Mouse (Mus musculus): ENCODE data around the gene Magohb. TPM values are rescaled to one million over a fixed set of nuclear protein-coding genes. Genes with fewer than 3 reads are reported as not detected.
"Not testable (repeated sequence)": the region's sequence is repeated elsewhere in the genome, so short reads cannot be mapped to it uniquely, and the experiment has no call there.

Magohb gene
- polyA plus RNA-seq, 1 experiment from 2014 or later: 61.0 TPM

DNA sequence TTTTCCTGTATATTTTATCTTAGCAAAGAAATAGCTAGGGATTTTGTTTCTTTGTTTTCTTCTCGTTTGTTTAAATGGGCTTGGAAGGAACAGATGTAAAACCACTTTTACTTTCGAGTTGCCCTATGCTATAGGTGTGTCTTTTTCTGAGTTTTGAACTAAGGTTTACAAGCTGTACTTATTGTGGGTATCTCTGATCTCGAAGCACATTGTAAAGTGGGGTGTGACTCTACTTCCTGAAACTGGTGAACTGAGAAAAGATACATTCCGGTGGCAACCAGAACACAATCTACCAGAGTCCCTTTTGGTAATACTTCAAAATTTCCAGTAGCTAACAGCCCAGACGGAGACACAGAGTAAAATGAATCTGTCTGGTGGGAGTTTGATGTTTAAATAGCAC, 872 bp upstream of the Magohb start:
- Histone ChIP-seq H3K9me3 (no peaks in the 10 kb centered on the region), H3K4me2 (replicated peaks) (no peak overlapping the region; the same call in 1 of the 2 replicates), H3K27ac (replicated peaks) (no peak overlapping the region), H3K4me1 (peaks cover 6% of the 10 kb centered on the region), H3K9ac (replicated peaks) (no peak overlapping the region), H3K27me3 (no peaks in the 10 kb centered on the region), H3K4me3 (no peak overlapping the region), H3K36me3 (no peaks in the 10 kb centered on the region)
- ATAC-seq (ENCODE audit: low FRiP score, low read depth): no peak
- WGBS: 93% methylated on average over 5 of the region's 5 CpGs

DNA sequence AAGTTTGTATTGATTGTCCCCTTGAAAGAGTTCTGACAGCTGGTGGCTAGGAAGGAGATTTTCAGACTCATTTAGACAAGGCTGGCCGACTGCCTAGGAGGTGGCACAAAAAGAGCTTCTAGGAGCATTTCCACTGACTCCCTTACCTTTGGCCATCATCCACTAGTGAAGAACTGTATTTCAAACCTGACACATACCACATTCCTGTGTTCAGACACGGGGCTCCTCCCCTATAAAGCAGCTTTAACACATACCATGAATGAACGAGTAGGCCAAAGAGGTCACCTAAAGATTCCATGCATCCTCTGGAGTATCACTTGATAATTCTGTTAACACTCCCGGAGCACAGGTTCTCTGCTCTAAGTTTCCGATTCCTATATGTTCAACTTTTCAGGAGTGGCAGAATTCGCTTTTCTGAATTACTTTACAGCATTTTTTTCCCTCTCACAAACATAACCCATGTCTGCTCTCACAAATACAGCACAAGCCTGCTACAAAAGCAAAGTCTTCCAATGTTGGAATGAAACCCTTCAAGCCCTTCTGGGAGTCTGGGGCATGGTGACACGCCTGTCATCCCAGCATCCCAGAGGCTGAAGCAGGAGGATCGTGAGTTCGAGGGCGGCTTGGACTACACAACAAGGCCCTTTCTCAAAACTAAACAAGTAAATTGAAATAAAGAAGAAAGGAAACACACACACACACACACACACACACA, 611 bp downstream of the Magohb start:
- no peak overlapping the region for H3K27ac ChIP-seq (replicated peaks)
- H3K9ac ChIP-seq (replicated peaks): peak overlapping the region; percentile 73
- H3K9me3 ChIP-seq: no peaks in the 10 kb centered on the region
- H3K36me3 ChIP-seq: peaks cover 7% of the 10 kb centered on the region
- peak overlapping the region; percentile 70 for H3K4me3 ChIP-seq
- WGBS: 25% methylated on average over 10 of the region's 10 CpGs
- peaks cover 6% of the 10 kb centered on the region for H3K4me1 ChIP-seq
- no peaks in the 10 kb centered on the region for H3K27me3 ChIP-seq
- peak; percentile 59 for ATAC-seq (ENCODE audit: low FRiP score, low read depth)
- H3K4me2 ChIP-seq (replicated peaks): peak overlapping the region; percentile 61

DNA sequence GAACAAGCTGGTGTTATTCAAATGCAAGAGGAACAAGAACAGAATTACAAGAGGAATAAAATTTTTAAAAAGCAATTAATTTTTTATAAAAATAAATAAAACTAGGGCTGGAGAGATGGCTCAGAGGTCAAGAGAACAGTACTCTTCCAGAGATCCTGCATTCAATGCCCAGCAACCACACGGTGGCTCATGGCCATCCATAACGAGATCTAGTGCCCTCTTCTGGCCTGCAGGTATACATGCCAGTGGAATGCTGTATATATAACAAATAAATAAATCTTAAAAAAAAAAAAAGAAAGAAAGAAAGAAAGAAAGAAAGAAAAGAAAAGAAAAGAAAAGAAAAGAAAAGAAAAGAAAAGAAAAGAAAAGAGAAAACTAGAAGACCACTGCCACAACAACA, 2.6 kb downstream of the Magohb start:
- peaks cover 6% of the 10 kb centered on the region for H3K4me1 ChIP-seq
- WGBS: 24% methylated on average over 2 of the region's 2 CpGs
- peaks cover 7% of the 10 kb centered on the region for H3K36me3 ChIP-seq
- no peak overlapping the region for H3K9ac ChIP-seq (replicated peaks)
- no peaks in the 10 kb centered on the region for H3K9me3 ChIP-seq
- H3K4me2 ChIP-seq (replicated peaks): no peak overlapping the region
- H3K4me3 ChIP-seq: no peak overlapping the region
- ATAC-seq (ENCODE audit: low FRiP score, low read depth): no peak
- H3K27ac ChIP-seq (replicated peaks): no peak overlapping the region
- H3K27me3 ChIP-seq: no peaks in the 10 kb centered on the region

- WGBS: 99% methylated on average over 2 of the region's 2 CpGs
- H3K4me3 ChIP-seq; H3K4me1 ChIP-seq; H3K9me3 ChIP-seq; H3K27me3 ChIP-seq; H3K27ac ChIP-seq (replicated peaks); H3K9ac ChIP-seq (replicated peaks); ATAC-seq (ENCODE audit: low FRiP score, low read depth); H3K4me2 ChIP-seq (replicated peaks): not testable (repeated sequence)
- peaks cover 23% of the 10 kb centered on the region; the same call in 1 of the 2 replicates for H3K36me3 ChIP-seq
Measured at GRCm38 (mm10) chr6:131278160-131278559, 14.9 kb downstream of the Magohb start.

- ATAC-seq (ENCODE audit: low FRiP score, low read depth): no peak
- WGBS: 89% methylated on average over 4 of the region's 4 CpGs
Measured at GRCm38 (mm10) chr6:131276659-131277058, 16.4 kb downstream of the Magohb start.

GRCm38 (mm10) chr6:131272311-131272710, 20.7 kb downstream of the Magohb start:
- ATAC-seq (ENCODE audit: low FRiP score, low read depth): no peak
- WGBS: 94% methylated on average over 1 of the region's 1 CpGs

More at GRCm38 (mm10) chr6:131276659-131277058, 16.4 kb downstream of the Magohb start:
- Histone ChIP-seq H3K36me3 (peaks cover 9% of the 10 kb centered on the region; the same call in 1 of the 2 replicates), H3K27me3 (no peaks in the 10 kb centered on the region), H3K27ac (replicated peaks) (no peak overlapping the region), H3K4me2 (replicated peaks) (no peak overlapping the region), H3K4me3 (no peak overlapping the region), H3K9me3 (no peaks in the 10 kb centered on the region), H3K9ac (replicated peaks) (no peak overlapping the region), H3K4me1 (no peaks in the 10 kb centered on the region)

GRCm38 (mm10) chr6:131270312-131270711, 22.7 kb downstream of the Magohb start:
- Histone ChIP-seq H3K4me3 (no peak overlapping the region), H3K27ac (replicated peaks) (no peak overlapping the region), H3K9ac (replicated peaks) (no peak overlapping the region), H3K36me3 (no peaks in the 10 kb centered on the region), H3K4me2 (replicated peaks) (no peak overlapping the region), H3K9me3 (no peaks in the 10 kb centered on the region), H3K27me3 (no peaks in the 10 kb centered on the region), H3K4me1 (no peaks in the 10 kb centered on the region)
- ATAC-seq (ENCODE audit: low FRiP score, low read depth): no peak
- 69% methylated on average over 1 of the region's 1 CpGs for WGBS

More at GRCm38 (mm10) chr6:131272311-131272710, 20.7 kb downstream of the Magohb start:
- Histone ChIP-seq H3K36me3 (peaks cover 7% of the 10 kb centered on the region; the same call in 1 of the 2 replicates), H3K4me3 (no peak overlapping the region), H3K27ac (replicated peaks) (no peak overlapping the region), H3K9me3 (no peaks in the 10 kb centered on the region), H3K9ac (replicated peaks) (no peak overlapping the region), H3K4me1 (no peaks in the 10 kb centered on the region), H3K27me3 (no peaks in the 10 kb centered on the region), H3K4me2 (replicated peaks) (no peak overlapping the region)

DNA sequence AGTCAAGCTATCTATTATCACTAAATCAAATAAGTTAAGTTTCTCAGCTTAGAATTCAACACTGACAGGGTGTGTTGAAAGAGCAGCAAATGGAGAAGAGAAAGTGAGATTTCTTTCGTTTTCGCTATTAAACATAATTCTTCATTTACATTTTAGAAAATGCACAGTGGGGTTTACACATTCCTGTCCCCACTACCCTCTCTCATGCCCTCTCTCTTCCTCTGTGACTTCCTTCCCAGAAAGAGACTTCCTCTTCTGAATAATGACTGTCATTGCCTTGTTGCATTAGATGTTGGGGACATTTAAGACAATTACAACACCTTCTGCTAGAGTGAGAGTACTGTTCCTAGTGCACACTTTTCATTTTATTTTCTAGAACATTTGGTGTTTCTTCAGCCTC, 23.4 kb downstream of the Magohb start:
- Histone ChIP-seq H3K27me3 (no peaks in the 10 kb centered on the region), H3K4me3 (no peak overlapping the region), H3K4me1 (no peaks in the 10 kb centered on the region), H3K36me3 (no peaks in the 10 kb centered on the region), H3K27ac (replicated peaks) (no peak overlapping the region), H3K9me3 (peaks cover under 1% of the 10 kb centered on the region; the same call in 1 of the 2 replicates), H3K9ac (replicated peaks) (no peak overlapping the region), H3K4me2 (replicated peaks) (no peak overlapping the region)
- WGBS: 89% methylated on average over 2 of the region's 2 CpGs
- ATAC-seq (ENCODE audit: low FRiP score, low read depth): no peak

GRCm38 (mm10) chr6:131264175-131264574, 28.9 kb downstream of the Magohb start:
- Histone ChIP-seq H3K27me3 (no peaks in the 10 kb centered on the region), H3K9ac (replicated peaks) (no peak overlapping the region), H3K36me3 (no peaks in the 10 kb centered on the region), H3K4me1 (no peaks in the 10 kb centered on the region), H3K4me3 (no peak overlapping the region), H3K9me3 (peaks cover 3% of the 10 kb centered on the region; the same call in 1 of the 2 replicates), H3K27ac (replicated peaks) (no peak overlapping the region), H3K4me2 (replicated peaks) (no peak overlapping the region)
- 90% methylated on average over 5 of the region's 5 CpGs for WGBS
- no peak for ATAC-seq (ENCODE audit: low FRiP score, low read depth)

DNA sequence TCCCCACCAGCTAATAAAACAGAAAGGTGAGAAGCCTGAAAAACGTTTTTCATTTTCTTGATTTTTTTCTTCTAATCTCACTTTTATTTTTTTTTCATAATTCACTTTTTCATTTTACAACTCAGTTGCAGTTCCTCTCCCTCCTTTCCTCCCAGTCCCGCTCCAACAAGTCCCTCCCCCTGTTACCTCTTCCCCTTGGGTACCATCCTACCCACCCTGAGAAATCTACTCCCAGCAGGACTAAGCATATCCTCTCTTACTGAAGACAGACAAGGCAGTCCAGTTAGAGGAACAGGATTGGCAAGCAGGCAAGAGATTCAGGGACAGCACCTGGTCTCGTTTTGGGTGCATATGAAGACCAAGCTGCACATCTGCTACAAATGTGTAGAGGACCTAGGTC, 30.3 kb downstream of the Magohb start:
- Histone ChIP-seq H3K9ac (replicated peaks) (no peak overlapping the region), H3K4me2 (replicated peaks) (no peak overlapping the region), H3K27me3 (no peaks in the 10 kb centered on the region), H3K4me3 (no peak overlapping the region), H3K9me3 (peaks cover 3% of the 10 kb centered on the region; the same call in 1 of the 2 replicates), H3K4me1 (no peaks in the 10 kb centered on the region), H3K36me3 (no peaks in the 10 kb centered on the region), H3K27ac (replicated peaks) (no peak overlapping the region)
- ATAC-seq (ENCODE audit: low FRiP score, low read depth): no peak
- whole genome bisulfite sequencing: 61% methylated on average over 3 of the region's 3 CpGs

- H3K36me3 ChIP-seq: no peaks in the 10 kb centered on the region
- no peak overlapping the region for H3K27ac ChIP-seq (replicated peaks)
- no peak overlapping the region for H3K4me2 ChIP-seq (replicated peaks)
- 87% methylated on average over 3 of the region's 3 CpGs for WGBS
- H3K4me3 ChIP-seq: no peak overlapping the region
- no peaks in the 10 kb centered on the region for H3K4me1 ChIP-seq
- peaks cover 3% of the 10 kb centered on the region; the same call in 1 of the 2 replicates for H3K9me3 ChIP-seq
- H3K9ac ChIP-seq (replicated peaks): no peak overlapping the region
- ATAC-seq (ENCODE audit: low FRiP score, low read depth): no peak
- H3K27me3 ChIP-seq: no peaks in the 10 kb centered on the region
Measured at GRCm38 (mm10) chr6:131262009-131262408, 31.0 kb downstream of the Magohb start.

GRCm38 (mm10) chr6:131247206-131247605, 45.8 kb downstream of the Magohb start, which contains the start of gene Klra2:
TSS of gene Klra2 (minus strand) at chr6:131247362.
- Histone ChIP-seq H3K27ac (replicated peaks) (no peak within 1 kb of the TSS), H3K4me1 (no peaks in the 10 kb centered on the region), H3K27me3 (no peaks in the 10 kb centered on the region), H3K4me2 (replicated peaks) (no peak within 1 kb of the TSS), H3K9me3 (no peaks in the 10 kb centered on the region), H3K36me3 (no peaks in the 10 kb centered on the region), H3K4me3 (no peak within 1 kb of the TSS), H3K9ac (replicated peaks) (no peak within 1 kb of the TSS)
- WGBS: 83% methylated on average over 2 of the region's 2 CpGs
- no peak for ATAC-seq (ENCODE audit: low FRiP score, low read depth)

Measured in midbrain, embryonic 12.5 days (tissue).